9 mouse cellular contexts compared by ENCODE assay signal in the genomic region with DNA sequence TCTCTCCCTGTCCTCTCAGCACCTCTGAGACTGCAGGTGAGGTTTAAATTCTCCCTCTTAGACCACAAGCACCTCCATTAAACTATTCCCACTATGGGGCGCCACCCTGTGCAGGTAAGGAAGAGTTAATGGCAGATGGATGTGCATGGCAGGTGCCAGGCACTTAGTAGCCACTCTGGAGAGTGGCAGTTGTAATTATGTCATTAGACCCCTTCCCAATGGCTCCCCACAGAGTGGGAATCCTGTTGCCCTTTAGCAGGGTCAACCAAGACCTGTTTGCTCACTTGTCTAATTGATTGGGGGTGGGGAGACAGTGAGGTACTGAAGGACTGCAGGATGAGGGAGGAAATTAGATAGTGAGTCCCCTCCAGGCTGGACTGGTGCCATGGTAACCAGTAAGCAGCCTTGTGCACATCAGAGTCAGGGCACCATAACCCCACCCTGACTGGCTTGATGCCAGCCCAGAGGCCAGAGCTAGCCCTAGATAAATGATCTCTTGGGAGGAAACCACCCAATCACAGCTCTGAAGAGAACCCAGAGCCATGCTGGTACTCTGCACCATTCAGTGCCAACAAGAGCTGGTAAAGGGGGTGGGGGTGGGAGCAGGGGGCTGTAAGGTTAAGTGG.
A peak's percentile ranks its signal among the peaks of the same experiment; 100 is the strongest.
DNase-seq lines count a peak whose midpoint lies in the region; ATAC-seq and TF ChIP-seq lines count a peak whose summit lies in the region.
"Had no signal": no experiment of that assay in that cellular context is flagged by ENCODE, and none has a peak within 500 bp of the region (broad histone marks: within the 10 kb centered on the region; RNA-seq: fewer than 3 reads in every experiment).

No protein-coding gene starts in this region.

- H3K36me3 ChIP-seq in heart, embryonic 14.5 days (ENCODE audit: control insufficient read depth, insufficient read depth, low read length): no peaks in the 10 kb centered on the region
- H3K36me3 ChIP-seq in neural tube, embryonic 12.5 days: no peaks in the 10 kb centered on the region
- no peaks in the 10 kb centered on the region for H3K36me3 ChIP-seq in intestine, embryonic 15.5 days
- H3K36me3 ChIP-seq in stomach, postnatal 0 days (ENCODE audit: control insufficient read depth, insufficient read depth, low read length): no peaks in the 10 kb centered on the region
- H3K36me3 ChIP-seq: limb, embryonic 13.5 days had no signal

- 87% methylated on average over 1 of the region's 1 CpGs for WGBS in heart, embryonic 14.5 days
- 83% methylated on average over 1 of the region's 1 CpGs for WGBS in neural tube, embryonic 12.5 days
- 81% methylated on average over 1 of the region's 1 CpGs for WGBS in intestine, embryonic 15.5 days
- 83% methylated on average over 1 of the region's 1 CpGs for WGBS in stomach, postnatal 0 days

- H3K4me1 ChIP-seq in heart, embryonic 14.5 days (ENCODE audit: control insufficient read depth in 2 of 2, insufficient read depth in 2 of 2, low read length in 2 of 2): peaks cover 13 to 25% of the 10 kb centered on the region in 2 experiments
- H3K4me1 ChIP-seq in neural tube, embryonic 12.5 days: peaks cover 9% of the 10 kb centered on the region; the same call in 1 of the 2 replicates
- H3K4me1 ChIP-seq in intestine, embryonic 15.5 days (replicated peaks): 0 out of 2 replicates have a peak, but pooled peaks cover 11% of the 10 kb centered on the region
- H3K4me1 ChIP-seq in stomach, postnatal 0 days (replicated peaks; ENCODE audit: control insufficient read depth, insufficient read depth): no peaks in the 10 kb centered on the region

- H3K4me3 ChIP-seq in heart, embryonic 14.5 days (ENCODE audit: control insufficient read depth in 1 of 2, insufficient read depth in 1 of 2, low read depth in 1 of 2, low read length in 2 of 2): no peak overlapping the region
- H3K4me3 ChIP-seq in neural tube, embryonic 12.5 days: no peak overlapping the region
- H3K4me3 ChIP-seq in intestine, embryonic 15.5 days (replicated peaks): no peak overlapping the region
- H3K4me3 ChIP-seq in stomach, postnatal 0 days (ENCODE audit: low read depth, low read length): no peak overlapping the region
- H3K4me3 ChIP-seq: limb, embryonic 13.5 days had no signal

- H3K27ac ChIP-seq in heart, embryonic 14.5 days (replicated peaks in 1 of 2; ENCODE audit: control insufficient read depth in 1 of 2, insufficient read depth in 1 of 2, low read depth in 2 of 2, low read length in 2 of 2): no peak overlapping the region
- no peak overlapping the region for H3K27ac ChIP-seq in neural tube, embryonic 12.5 days
- no peak overlapping the region for H3K27ac ChIP-seq in intestine, embryonic 15.5 days
- no peak overlapping the region for H3K27ac ChIP-seq in stomach, postnatal 0 days (replicated peaks)
- H3K27ac ChIP-seq: limb, embryonic 13.5 days had no signal

- ATAC-seq in heart, embryonic 14.5 days (ENCODE audit: insufficient number of reproducible peaks, insufficient read depth, low FRiP score, low read depth): 0 out of 2 replicates have a peak, but pooled peaks have one; percentile 36
- ATAC-seq in neural tube, embryonic 12.5 days (ENCODE audit: low FRiP score, low read depth): peak; percentile 83
- ATAC-seq in intestine, embryonic 15.5 days: peak; percentile 48
- ATAC-seq in stomach, postnatal 0 days (ENCODE audit: low FRiP score, low TSS enrichment): 0 out of 2 replicates have a peak, but pooled peaks have one; percentile 16

- H3K9ac ChIP-seq in heart, embryonic 14.5 days (ENCODE audit: low read length): no peak overlapping the region
- no peak overlapping the region for H3K9ac ChIP-seq in neural tube, embryonic 12.5 days
- H3K9ac ChIP-seq in intestine, embryonic 15.5 days: no peak overlapping the region
- H3K9ac ChIP-seq in stomach, postnatal 0 days (ENCODE audit: low read length): no peak overlapping the region
- H3K9ac ChIP-seq: limb, embryonic 13.5 days had no signal

- H3K4me2 ChIP-seq in heart, embryonic 14.5 days (ENCODE audit: low read length): no peak overlapping the region
- no peak overlapping the region for H3K4me2 ChIP-seq in neural tube, embryonic 12.5 days (replicated peaks)
- no peak overlapping the region for H3K4me2 ChIP-seq in intestine, embryonic 15.5 days (replicated peaks)
- no peak overlapping the region for H3K4me2 ChIP-seq in stomach, postnatal 0 days (replicated peaks; ENCODE audit: low read depth)
- H3K4me2 ChIP-seq: limb, embryonic 13.5 days had no signal

- no peak for TF ChIP-seq CTCF in stomach, postnatal 0 days (IDR thresholded peaks at IDR 0.05; ENCODE audit: low read depth)

- no peaks in the 10 kb centered on the region for H3K27me3 ChIP-seq in heart, embryonic 14.5 days (ENCODE audit: control insufficient read depth, insufficient read depth, low read length)
- no peaks in the 10 kb centered on the region for H3K27me3 ChIP-seq in neural tube, embryonic 12.5 days (replicated peaks)
- no peaks in the 10 kb centered on the region for H3K27me3 ChIP-seq in intestine, embryonic 15.5 days (replicated peaks)
- H3K27me3 ChIP-seq in stomach, postnatal 0 days (ENCODE audit: control insufficient read depth, insufficient read depth, low read length): no peaks in the 10 kb centered on the region
- H3K27me3 ChIP-seq: limb, embryonic 13.5 days had no signal

- no peak for TF ChIP-seq EP300 in stomach, postnatal 0 days (optimal IDR thresholded peaks at IDR 0.05)

- H3K9me3 ChIP-seq in heart, embryonic 14.5 days (ENCODE audit: control insufficient read depth, low read length): no peaks in the 10 kb centered on the region
- no peaks in the 10 kb centered on the region for H3K9me3 ChIP-seq in neural tube, embryonic 12.5 days
- H3K9me3 ChIP-seq in intestine, embryonic 15.5 days: no peaks in the 10 kb centered on the region
- H3K9me3 ChIP-seq in stomach, postnatal 0 days (ENCODE audit: control insufficient read depth, low read length): no peaks in the 10 kb centered on the region
- H3K9me3 ChIP-seq: limb, embryonic 13.5 days had no signal

- no peak for DNase-seq in heart, adult 9 months (ENCODE audit: low spot score in 2 of 2)
- no peak for DNase-seq in neural tube, embryonic 10.5 days (ENCODE audit: extremely low spot score, low spot score)
- DNase-seq in stomach, postnatal 0 days (ENCODE audit: low spot score): no peak
- no peak for DNase-seq in layer of hippocampus, postnatal 36 days
- DNase-seq in right cerebral cortex, adult 2 months (ENCODE audit: low spot score in 2 of 2): no peak

Comparison
In these comparisons a context has a peak if more than half of its experiments do, and no peak if none do; other contexts are left out.
1. ATAC-seq: peak in every context shown above with its lines; median percentile 83 in neural tube, embryonic 12.5 days; 48 in intestine, embryonic 15.5 days; 36 in heart, embryonic 14.5 days; 16 in stomach, postnatal 0 days.